Mouse (Mus musculus): Measurements from ENCODE around the gene Styxl1. TPM values are rescaled to one million over a fixed set of nuclear protein-coding genes. Genes with fewer than 3 reads are reported as not detected.

Styxl1 gene
- total and polyA plus RNA-seq, 3 experiments = 0.17 TPM; not detected in 2

DNA sequence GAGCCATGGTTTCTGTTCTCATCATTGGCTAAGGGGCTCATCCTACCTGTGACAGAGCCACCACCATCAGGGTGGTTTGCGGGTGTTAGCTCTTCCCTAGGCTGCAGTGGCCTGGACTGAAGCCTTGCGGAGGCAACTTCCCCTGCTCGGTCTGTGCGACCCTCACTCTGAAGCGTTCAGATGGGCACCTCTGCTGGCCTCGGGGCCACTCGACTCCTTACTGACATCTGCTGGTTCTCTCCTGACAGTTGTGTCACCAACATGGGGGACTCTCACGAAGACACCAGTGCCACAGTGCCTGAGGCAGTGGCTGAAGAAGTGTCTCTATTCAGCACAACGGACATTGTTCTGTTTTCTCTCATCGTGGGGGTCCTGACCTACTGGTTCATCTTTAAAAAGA is 62.6 kb downstream of the Styxl1 start:
- H3K4me3 ChIP-seq (ENCODE audit: control insufficient read depth in 1 of 2, insufficient read depth in 1 of 2, low read depth in 2 of 2, low read length in 2 of 2) = no peak overlapping the region
- 0 out of 2 replicates have a peak, but pooled peaks cover 3% of the 10 kb centered on the region for H3K79me2 ChIP-seq (ENCODE audit: control insufficient read depth, insufficient read depth, low read length, poor library complexity)
- H3K27ac ChIP-seq (ENCODE audit: control insufficient read depth, low read depth, low read length) = no peak overlapping the region
- H3K4me1 ChIP-seq (ENCODE audit: control insufficient read depth in 1 of 2, insufficient read depth in 2 of 2, low read length in 2 of 2) = peaks cover 20 to 39% of the 10 kb centered on the region in 2 experiments
- H3K36me3 ChIP-seq (ENCODE audit: control insufficient read depth in 1 of 2, insufficient read depth in 2 of 2, low read length in 2 of 2) = peaks cover 0 to 37% of the 10 kb centered on the region in 2 experiments
- no peak for DNase-seq (ENCODE audit: low read depth, low spot score)
- H3K9ac ChIP-seq (ENCODE audit: control insufficient read depth, low read depth, low read length, poor library complexity, severe bottlenecking) = no peak overlapping the region
- no peak for TF ChIP-seq BHLHE40 (IDR thresholded peaks at IDR 0.05; ENCODE audit: borderline replicate concordance, low read depth, low read length)
- TF ChIP-seq POLR2A (IDR thresholded peaks at IDR 0.05; ENCODE audit: control insufficient read depth in 1 of 2, insufficient read depth in 1 of 2, low read depth in 1 of 2, low read length in 2 of 2, poor library complexity in 1 of 2) = no peak
- TF ChIP-seq KAT2A (conservative IDR thresholded peaks at IDR 0.05; ENCODE audit: low read depth, low read length) = no peak
- peak; percentile 0; the same call in 1 of the 2 replicates for TF ChIP-seq RAD21 (IDR thresholded peaks at IDR 0.05; ENCODE audit: low read depth, low read length)
- TF ChIP-seq TCF12 (IDR thresholded peaks at IDR 0.05; ENCODE audit: low read depth, low read length) = no peak
- TF ChIP-seq NRF1 (IDR thresholded peaks at IDR 0.05; ENCODE audit: insufficient read depth, low read depth, low read length, poor library complexity, severe bottlenecking) = no peak
- TF ChIP-seq ETS1 (IDR thresholded peaks at IDR 0.05; ENCODE audit: low read depth, low read length) = no peak
- peak in 2 of 3 experiments; percentile 37 to 45; a peak in 4 of 6 replicates for TF ChIP-seq CTCF (IDR thresholded peaks at IDR 0.05 in 2 of 3, conservative IDR thresholded peaks at IDR 0.05 in 1 of 3; ENCODE audit: control insufficient read depth in 1 of 3, insufficient read depth in 1 of 3, low read depth in 2 of 3, low read length in 3 of 3, poor library complexity in 1 of 3, severe bottlenecking in 1 of 3)
- no peak for TF ChIP-seq HCFC1 (IDR thresholded peaks at IDR 0.05; ENCODE audit: low read depth, low read length)
- TF ChIP-seq SMC3 (IDR thresholded peaks at IDR 0.05; ENCODE audit: low read depth, low read length) = peak; percentile 55
- no peak for TF ChIP-seq POLR2AphosphoS5 (IDR thresholded peaks at IDR 0.05; ENCODE audit: borderline replicate concordance, low read depth, low read length)
- TF ChIP-seq ZMIZ1 (IDR thresholded peaks at IDR 0.05; ENCODE audit: low read depth, low read length) = no peak
- no peaks in the 10 kb centered on the region for H3K9me3 ChIP-seq (replicated peaks; ENCODE audit: insufficient read depth, low read length)
- H3K27me3 ChIP-seq (ENCODE audit: control insufficient read depth in 1 of 2, insufficient read depth in 2 of 2, low read length in 2 of 2) = no peaks in the 10 kb centered on the region

DNA sequence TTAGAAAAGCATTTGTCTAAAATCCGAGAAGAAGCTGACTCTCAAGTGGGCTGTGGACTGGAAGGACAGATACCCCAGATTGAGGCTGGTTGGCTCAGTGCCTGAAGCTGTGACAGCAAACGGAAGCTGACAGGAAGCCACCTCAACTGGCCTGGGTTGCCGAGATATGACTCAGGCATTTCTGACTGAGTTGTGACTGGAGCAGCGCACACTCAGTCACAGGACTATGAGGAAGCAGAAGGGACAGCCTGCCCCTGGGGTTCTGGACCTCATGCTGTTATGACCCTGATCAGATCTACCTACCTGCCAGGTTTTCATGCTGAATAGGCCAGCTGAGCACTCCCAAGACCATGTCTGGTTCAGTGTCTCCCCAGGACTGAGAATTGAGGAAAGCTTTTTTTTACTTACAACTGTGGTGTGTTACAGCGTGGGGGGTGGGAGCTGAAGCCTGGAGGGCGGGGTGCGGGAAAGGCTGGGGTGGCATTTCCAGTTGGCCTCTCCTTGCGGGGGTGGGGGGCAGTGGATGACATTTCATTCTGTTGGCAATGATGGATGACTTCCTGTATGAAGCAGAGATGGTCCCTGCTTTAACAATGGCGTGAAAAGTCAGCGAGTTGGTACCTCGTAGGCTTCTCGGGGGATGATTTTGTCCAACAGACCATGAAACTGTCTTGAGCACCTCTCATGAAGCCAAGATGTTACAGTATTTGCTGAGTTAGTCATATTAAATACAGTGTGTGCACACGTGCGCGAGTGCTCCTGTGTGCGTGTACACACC is 64.6 kb downstream of the Styxl1 start:
- Histone ChIP-seq H3K27ac (ENCODE audit: control insufficient read depth, low read depth, low read length) (peak overlapping the region; percentile 82), H3K4me1 (ENCODE audit: control insufficient read depth in 1 of 2, insufficient read depth in 2 of 2, low read length in 2 of 2) (peaks cover 20 to 42% of the 10 kb centered on the region in 2 experiments), H3K9me3 (replicated peaks; ENCODE audit: insufficient read depth, low read length) (no peaks in the 10 kb centered on the region), H3K27me3 (ENCODE audit: control insufficient read depth in 1 of 2, insufficient read depth in 2 of 2, low read length in 2 of 2) (no peaks in the 10 kb centered on the region), H3K4me3 (ENCODE audit: control insufficient read depth in 1 of 2, insufficient read depth in 1 of 2, low read depth in 2 of 2, low read length in 2 of 2) (peak overlapping the region; percentile 16 to 27; a peak in 2 of 4 replicates), H3K79me2 (ENCODE audit: control insufficient read depth, insufficient read depth, low read length, poor library complexity) (0 out of 2 replicates have a peak, but pooled peaks cover 3% of the 10 kb centered on the region), H3K36me3 (ENCODE audit: control insufficient read depth in 1 of 2, insufficient read depth in 2 of 2, low read length in 2 of 2) (peaks cover 0 to 40% of the 10 kb centered on the region in 2 experiments), H3K9ac (ENCODE audit: control insufficient read depth, low read depth, low read length, poor library complexity, severe bottlenecking) (peak overlapping the region; percentile 21)
- DNase-seq (ENCODE audit: low read depth, low spot score) = peak; percentile 99
- peak; percentile 99 for TF ChIP-seq TAL1 (IDR thresholded peaks at IDR 0.05; ENCODE audit: low read length)
- peak; percentile 84; the same call in 1 of the 2 replicates for TF ChIP-seq MAZ (IDR thresholded peaks at IDR 0.05; ENCODE audit: low read depth, low read length)
- no peak for TF ChIP-seq USF2 (IDR thresholded peaks at IDR 0.05; ENCODE audit: borderline replicate concordance in 1 of 2, insufficient read depth in 1 of 2, low read depth in 1 of 2, low read length in 2 of 2)
- peak; percentile 98 for TF ChIP-seq TCF12 (IDR thresholded peaks at IDR 0.05; ENCODE audit: low read depth, low read length)
- no peak for TF ChIP-seq ZNF384 (IDR thresholded peaks at IDR 0.05; ENCODE audit: low read depth, low read length)
- TF ChIP-seq ZC3H11A (IDR thresholded peaks at IDR 0.05; ENCODE audit: low read depth, low read length) = no peak
- TF ChIP-seq ZMIZ1 (IDR thresholded peaks at IDR 0.05; ENCODE audit: low read depth, low read length) = peak; percentile 44; the same call in 1 of the 2 replicates
- peak; percentile 24; the same call in 1 of the 2 replicates for TF ChIP-seq CHD2 (IDR thresholded peaks at IDR 0.05; ENCODE audit: low read length)
- peak; percentile 97 for TF ChIP-seq SIN3A (IDR thresholded peaks at IDR 0.05; ENCODE audit: low read length)
- peak; percentile 64; the same call in 1 of the 2 replicates for TF ChIP-seq HCFC1 (IDR thresholded peaks at IDR 0.05; ENCODE audit: low read depth, low read length)
- no peak for TF ChIP-seq CTCF (IDR thresholded peaks at IDR 0.05 in 2 of 3, conservative IDR thresholded peaks at IDR 0.05 in 1 of 3; ENCODE audit: control insufficient read depth in 1 of 3, insufficient read depth in 1 of 3, low read depth in 2 of 3, low read length in 3 of 3, poor library complexity in 1 of 3, severe bottlenecking in 1 of 3)
- TF ChIP-seq MAX (IDR thresholded peaks at IDR 0.05; ENCODE audit: low read length) = peak; percentile 85
- TF ChIP-seq POLR2A (IDR thresholded peaks at IDR 0.05; ENCODE audit: control insufficient read depth in 1 of 2, insufficient read depth in 1 of 2, low read depth in 1 of 2, low read length in 2 of 2, poor library complexity in 1 of 2) = no peak
- TF ChIP-seq MYC (IDR thresholded peaks at IDR 0.05; ENCODE audit: low read depth, low read length) = peak; percentile 83
- TF ChIP-seq BHLHE40 (IDR thresholded peaks at IDR 0.05; ENCODE audit: borderline replicate concordance, low read depth, low read length) = peak; percentile 82; the same call in 1 of the 2 replicates
- TF ChIP-seq NRF1 (IDR thresholded peaks at IDR 0.05; ENCODE audit: insufficient read depth, low read depth, low read length, poor library complexity, severe bottlenecking) = peak; percentile 62; the same call in 1 of the 2 replicates
- TF ChIP-seq MYB (IDR thresholded peaks at IDR 0.05; ENCODE audit: low read depth, low read length) = peak; percentile 73
- TF ChIP-seq POLR2AphosphoS5 (IDR thresholded peaks at IDR 0.05; ENCODE audit: borderline replicate concordance, low read depth, low read length) = no peak
- TF ChIP-seq ELF1 (IDR thresholded peaks at IDR 0.05; ENCODE audit: low read depth, low read length) = peak; percentile 64
- no peak for TF ChIP-seq NELFE (IDR thresholded peaks at IDR 0.05; ENCODE audit: low read depth, low read length)
- peak; percentile 84 for TF ChIP-seq JUND (IDR thresholded peaks at IDR 0.05; ENCODE audit: low read depth, low read length)
- TF ChIP-seq SMC3 (IDR thresholded peaks at IDR 0.05; ENCODE audit: low read depth, low read length) = no peak; the same call in 1 of the 2 replicates
- TF ChIP-seq CHD1 (IDR thresholded peaks at IDR 0.05; ENCODE audit: low read depth, low read length) = no peak

Data from MEL (cell line).